ENCODE assay signal across 9 mouse cellular contexts in genomic region chr2:178885686-178886085, GRCm38 (mm10).
DNase-seq lines count a peak whose midpoint lies in the region; ATAC-seq lines count a peak whose summit lies in the region.
"Had no signal": no experiment of that assay in that cellular context is flagged by ENCODE, and none has a peak within 500 bp of the region (broad histone marks: within the 10 kb centered on the region; RNA-seq: fewer than 3 reads in every experiment).

No protein-coding gene starts in this region.

- H3K27me3 ChIP-seq in hindbrain, embryonic 10.5 days (ENCODE audit: insufficient read depth, poor library complexity, severe bottlenecking), result no peaks in the 10 kb centered on the region
- no peaks in the 10 kb centered on the region for H3K27me3 ChIP-seq in hindbrain, embryonic 12.5 days
- no peaks in the 10 kb centered on the region for H3K27me3 ChIP-seq in hindbrain, embryonic 13.5 days
- H3K27me3 ChIP-seq: hindbrain, embryonic 15.5 days had no signal

- H3K9ac ChIP-seq in hindbrain, embryonic 12.5 days, result no peak overlapping the region
- H3K9ac ChIP-seq in hindbrain, embryonic 13.5 days, result no peak overlapping the region
- H3K9ac ChIP-seq: hindbrain, embryonic 15.5 days had no signal

- H3K36me3 ChIP-seq in hindbrain, embryonic 10.5 days, result no peaks in the 10 kb centered on the region
- H3K36me3 ChIP-seq in hindbrain, embryonic 12.5 days, result no peaks in the 10 kb centered on the region
- no peaks in the 10 kb centered on the region for H3K36me3 ChIP-seq in hindbrain, embryonic 13.5 days
- H3K36me3 ChIP-seq: hindbrain, embryonic 15.5 days had no signal

- peak; percentile 22 for DNase-seq in hindbrain, embryonic 10.5 days (ENCODE audit: low spot score)
- DNase-seq in thymus, postnatal 14 days, result peak; percentile 12
- DNase-seq in thymus, postnatal 0 days (ENCODE audit: low spot score), result no peak
- DNase-seq in cerebellum, postnatal 10 days, result peak; percentile 57 to 59
- DNase-seq in lung, postnatal 36 days, result peak; percentile 31
- DNase-seq in ovary, adult 18-20 months (ENCODE audit: low spot score), result no peak

- no peaks in the 10 kb centered on the region for H3K4me1 ChIP-seq in hindbrain, embryonic 10.5 days (replicated peaks)
- H3K4me1 ChIP-seq in hindbrain, embryonic 12.5 days, result no peaks in the 10 kb centered on the region
- 0 out of 2 replicates have a peak, but pooled peaks cover 7% of the 10 kb centered on the region for H3K4me1 ChIP-seq in hindbrain, embryonic 13.5 days (replicated peaks)
- H3K4me1 ChIP-seq: hindbrain, embryonic 15.5 days had no signal

- ATAC-seq in hindbrain, embryonic 12.5 days (ENCODE audit: low FRiP score), result no peak
- ATAC-seq in hindbrain, embryonic 13.5 days (ENCODE audit: low FRiP score), result no peak

- H3K4me3 ChIP-seq in hindbrain, embryonic 10.5 days, result no peak overlapping the region
- H3K4me3 ChIP-seq in hindbrain, embryonic 12.5 days, result no peak overlapping the region
- no peak overlapping the region for H3K4me3 ChIP-seq in hindbrain, embryonic 13.5 days
- H3K4me3 ChIP-seq: hindbrain, embryonic 15.5 days had no signal

- no peaks in the 10 kb centered on the region for H3K9me3 ChIP-seq in hindbrain, embryonic 10.5 days
- H3K9me3 ChIP-seq in hindbrain, embryonic 12.5 days (replicated peaks), result no peaks in the 10 kb centered on the region
- no peaks in the 10 kb centered on the region for H3K9me3 ChIP-seq in hindbrain, embryonic 13.5 days
- H3K9me3 ChIP-seq: hindbrain, embryonic 15.5 days had no signal

- no peak overlapping the region for H3K27ac ChIP-seq in hindbrain, embryonic 10.5 days
- H3K27ac ChIP-seq in hindbrain, embryonic 12.5 days, result no peak overlapping the region
- H3K27ac ChIP-seq in hindbrain, embryonic 13.5 days, result no peak overlapping the region
- H3K27ac ChIP-seq: hindbrain, embryonic 15.5 days had no signal

- H3K4me2 ChIP-seq in hindbrain, embryonic 12.5 days (replicated peaks), result no peak overlapping the region
- no peak overlapping the region for H3K4me2 ChIP-seq in hindbrain, embryonic 13.5 days
- H3K4me2 ChIP-seq: hindbrain, embryonic 15.5 days had no signal

- WGBS in hindbrain, embryonic 10.5 days, result 55% methylated on average over 5 of the region's 5 CpGs
- 52% methylated on average over 5 of the region's 5 CpGs for WGBS in hindbrain, embryonic 12.5 days
- WGBS in hindbrain, embryonic 13.5 days, result 52% methylated on average over 5 of the region's 5 CpGs

Comparison
In these comparisons a context has a peak if more than half of its experiments do, and no peak if none do; other contexts are left out.
1. DNase-seq: peak in hindbrain, embryonic 10.5 days (single experiment), thymus, postnatal 14 days (single experiment), cerebellum, postnatal 10 days (2 of 2) and lung, postnatal 36 days (single experiment); none in thymus, postnatal 0 days (single experiment) and ovary, adult 18-20 months (single experiment).